Mouse (Mus musculus) intestine, postnatal 0 days (tissue): Measurements from ENCODE around the gene Cebpa. TPM values are rescaled to one million over a fixed set of nuclear protein-coding genes. Genes with fewer than 3 reads are reported as not detected.

ENCODE experiments used
- ATAC-seq: fragments of 200-750 bp; cut with Nextera tagmentation; 2 replicates; pipeline ENCODE4 v1.8.0; 2017; ENCODE audit warnings: mild to moderate bottlenecking, moderate TSS enrichment, moderate library complexity
- H3K27ac ChIP-seq: fragments of 300-500 bp; sonication (generic); 2 replicates; pipeline ENCODE4 v1.5.1; 2014; ENCODE audit warnings: mild to moderate bottlenecking, low read depth, low read length, moderate library complexity
- H3K27me3 ChIP-seq: fragments of 300-500 bp; sonication (generic); replicated peaks from 2 replicates; pipeline ENCODE4 v1.6.1; 2014; ENCODE audit warnings: low read length, mixed read lengths; ENCODE audit not compliant: control insufficient read depth, insufficient read depth
- H3K36me3 ChIP-seq: fragments of 300-500 bp; sonication (generic); 2 replicates; pipeline ENCODE4 v1.6.1; 2014; ENCODE audit warnings: mild to moderate bottlenecking, moderate library complexity; ENCODE audit not compliant: control insufficient read depth, insufficient read depth
- H3K4me1 ChIP-seq: fragments of 300-500 bp; sonication (generic); replicated peaks from 2 replicates; pipeline ENCODE4 v1.6.1; 2014; ENCODE audit warnings: antibody characterized with exemption, low read length, mixed read lengths; ENCODE audit not compliant: control insufficient read depth, insufficient read depth
- H3K4me2 ChIP-seq: fragments of 300-500 bp; sonication (generic); replicated peaks from 2 replicates; pipeline ENCODE4 v1.6.1; 2014; ENCODE audit warnings: low read depth, mild to moderate bottlenecking, moderate library complexity
- H3K4me3 ChIP-seq: fragments of 300-500 bp; sonication (generic); 2 replicates; pipeline ENCODE4 v1.5.1; 2014; ENCODE audit warnings: low read depth, low read length
- H3K9ac ChIP-seq: fragments of 300-500 bp; sonication (generic); 2 replicates; pipeline ENCODE4 v1.6.1; 2014; ENCODE audit warnings: mild to moderate bottlenecking, low read depth, low read length
- H3K9me3 ChIP-seq: fragments of 300-500 bp; sonication (generic); 2 replicates; pipeline ENCODE4 v1.6.1; 2016; ENCODE audit warnings: mixed run types; ENCODE audit not compliant: control insufficient read depth
- CTCF ChIP-seq: sonication (generic); IDR thresholded peaks from 2 replicates; pipeline ENCODE4 v1.5.1; 2016; ENCODE audit warnings: low read depth, mild to moderate bottlenecking, control low read depth, antibody characterized with exemption, moderate library complexity
- WGBS: fragments of 180-500 bp; shearing (Covaris S2); extraction: QIAGEN DNeasy Blood & Tissue Kit; methylation state at CpG from one replicate; pipeline ENCODE4 v1.1.7; 2014; 5-methylcytosine and 5-hydroxymethylcytosine counted together
- polyA plus RNA-seq: library from polyadenylated mRNA; unstranded; fragments of >200 nt; fragmentation: Nextera tagmentation; extraction: Ambion mirVana; gene quantifications from 2 replicates; pipeline ENCODE4 v1.2.1, GENCODE M21; 2015

The Cebpa gene
- polyA plus RNA-seq, 1 experiment from 2014 or later, result 25.1 TPM

DNA sequence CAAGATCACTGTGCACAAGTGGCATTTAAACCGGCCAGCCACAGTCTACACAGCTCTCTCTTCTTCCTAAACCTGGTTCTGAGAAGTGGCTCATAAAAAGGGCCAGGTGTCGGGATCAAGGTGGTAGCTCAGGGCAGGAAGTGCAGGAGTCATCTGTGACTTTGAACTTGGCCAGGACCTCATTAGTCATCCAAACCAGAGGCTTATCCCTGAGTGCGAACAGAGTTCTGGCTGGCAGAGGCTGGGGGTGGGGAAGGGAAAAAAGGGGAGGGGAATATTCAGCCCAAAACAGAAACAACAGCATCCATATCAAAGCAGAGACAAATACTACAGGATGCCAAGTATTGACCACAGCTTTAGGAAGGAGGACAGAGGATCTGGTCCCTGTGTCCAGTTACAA is 11.5 kb upstream of the Cebpa start:
- Histone ChIP-seq H3K4me2 (no peak overlapping the region), H3K27ac (peak overlapping the region; percentile 60), H3K36me3 (no peaks in the 10 kb centered on the region), H3K4me3 (no peak overlapping the region), H3K4me1 (no peaks in the 10 kb centered on the region; the same call in 1 of the 2 replicates), H3K27me3 (no peaks in the 10 kb centered on the region), H3K9ac (no peak overlapping the region), H3K9me3 (no peaks in the 10 kb centered on the region)
- 12% methylated on average over 3 of the region's 3 CpGs for WGBS
- peak; percentile 94 for ATAC-seq
- no peak for TF ChIP-seq CTCF

DNA sequence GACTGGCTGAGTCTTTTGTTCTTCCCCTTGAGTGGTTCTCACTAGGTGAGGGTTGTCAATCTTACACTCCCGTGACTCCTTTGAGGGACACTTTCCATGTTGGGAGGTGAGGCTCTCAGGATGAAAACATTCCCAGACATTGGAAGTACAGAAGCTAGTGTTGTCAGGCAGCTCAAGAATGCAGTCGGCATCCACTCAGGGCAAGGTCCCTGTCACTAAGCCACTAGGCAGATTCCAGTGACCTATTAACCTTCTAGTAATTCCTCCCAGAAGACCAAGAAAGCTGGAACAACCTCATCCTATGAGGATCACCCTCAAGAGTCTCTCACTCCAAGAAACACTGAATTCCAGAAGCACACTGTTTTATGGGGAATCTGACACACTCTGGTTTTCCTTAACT is 11.0 kb upstream of the Cebpa start:
- H3K9me3 ChIP-seq, result no peaks in the 10 kb centered on the region
- no peak overlapping the region for H3K4me2 ChIP-seq
- peak overlapping the region; percentile 60; the same call in 1 of the 2 replicates for H3K27ac ChIP-seq
- TF ChIP-seq CTCF, result no peak
- no peaks in the 10 kb centered on the region for H3K27me3 ChIP-seq
- H3K4me1 ChIP-seq, result no peaks in the 10 kb centered on the region; the same call in 1 of the 2 replicates
- no peak overlapping the region for H3K9ac ChIP-seq
- WGBS, result 25% methylated on average over 2 of the region's 2 CpGs
- ATAC-seq, result peak; percentile 24
- no peaks in the 10 kb centered on the region for H3K36me3 ChIP-seq
- H3K4me3 ChIP-seq, result no peak overlapping the region

DNA sequence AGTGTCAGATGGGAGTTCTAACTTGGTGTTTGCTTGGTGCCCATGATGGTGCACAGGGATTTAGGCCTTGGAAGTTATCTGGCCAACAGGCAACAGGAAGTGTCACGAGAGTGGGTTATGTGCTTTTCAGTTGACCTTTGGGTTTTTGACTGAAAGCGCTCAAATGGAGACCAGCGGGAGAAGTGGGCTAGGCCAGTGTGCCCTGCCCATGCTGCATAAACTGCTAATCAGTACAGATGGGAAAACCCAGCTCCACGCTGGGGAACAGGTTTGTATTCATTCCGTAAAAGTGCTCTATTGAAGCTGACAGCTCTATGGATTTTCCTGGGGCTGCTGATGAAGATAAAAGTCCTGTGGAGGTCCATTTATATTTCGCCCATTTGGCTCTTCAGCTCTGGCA is 10.4 kb upstream of the Cebpa start:
- no peak overlapping the region; the same call in 1 of the 2 replicates for H3K9ac ChIP-seq
- no peaks in the 10 kb centered on the region for H3K9me3 ChIP-seq
- peak; percentile 40; the same call in 1 of the 2 replicates for ATAC-seq
- 37% methylated on average over 6 of the region's 6 CpGs for WGBS
- no peak overlapping the region for H3K27ac ChIP-seq
- no peaks in the 10 kb centered on the region for H3K36me3 ChIP-seq
- TF ChIP-seq CTCF, result no peak
- H3K27me3 ChIP-seq, result no peaks in the 10 kb centered on the region
- H3K4me3 ChIP-seq, result no peak overlapping the region
- H3K4me2 ChIP-seq, result no peak overlapping the region
- H3K4me1 ChIP-seq, result peaks cover 3% of the 10 kb centered on the region; the same call in 1 of the 2 replicates

DNA sequence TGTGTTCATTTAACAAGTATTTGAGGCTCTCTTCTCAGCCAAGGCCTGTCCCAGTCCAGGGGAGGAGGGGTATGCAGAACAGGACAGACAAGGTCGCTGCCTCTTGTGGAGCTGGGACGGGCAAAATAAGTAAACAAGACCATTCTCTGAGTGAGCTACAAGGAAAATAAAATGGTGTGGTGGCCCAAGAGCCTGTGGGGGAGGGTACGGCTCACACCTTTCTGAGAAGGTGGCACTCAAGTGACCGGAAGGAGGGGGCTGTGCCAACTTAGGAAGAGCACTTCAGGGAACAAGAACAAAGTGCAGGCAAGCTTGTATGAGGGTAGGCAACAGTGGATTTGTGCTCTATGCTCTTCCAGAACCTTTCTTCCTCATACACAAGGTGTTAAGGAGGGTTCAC is 6.0 kb upstream of the Cebpa start:
- no peak overlapping the region for H3K9ac ChIP-seq
- no peak overlapping the region for H3K27ac ChIP-seq
- TF ChIP-seq CTCF, result no peak
- peaks cover 3% of the 10 kb centered on the region; the same call in 1 of the 2 replicates for H3K4me1 ChIP-seq
- H3K4me3 ChIP-seq, result no peak overlapping the region
- no peak overlapping the region for H3K4me2 ChIP-seq
- H3K9me3 ChIP-seq, result no peaks in the 10 kb centered on the region
- no peaks in the 10 kb centered on the region for H3K36me3 ChIP-seq
- no peaks in the 10 kb centered on the region for H3K27me3 ChIP-seq
- WGBS, result 30% methylated on average over 4 of the region's 4 CpGs
- no peak for ATAC-seq

DNA sequence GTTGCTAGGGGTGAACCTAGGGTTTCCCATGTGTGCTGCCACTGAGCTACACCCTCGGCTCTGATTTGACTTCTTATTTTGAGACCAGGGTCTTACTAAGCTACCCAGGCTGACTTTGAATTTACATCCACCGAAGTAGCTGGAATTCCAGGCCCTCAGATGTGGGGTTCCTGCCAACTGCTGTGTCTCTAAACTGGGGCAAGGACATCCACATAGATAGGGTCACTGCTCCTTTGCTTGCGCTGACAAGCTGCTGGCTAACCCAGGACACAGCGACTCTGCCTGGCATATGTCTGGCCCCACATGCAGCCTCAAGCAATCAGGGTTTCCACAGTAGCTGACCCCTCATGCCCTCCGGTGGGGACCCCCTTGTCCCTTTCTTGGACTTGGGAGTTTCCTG is 5.4 kb upstream of the Cebpa start:
- Histone ChIP-seq H3K9ac (no peak overlapping the region), H3K27me3 (no peaks in the 10 kb centered on the region), H3K4me3 (no peak overlapping the region), H3K4me2 (no peak overlapping the region), H3K9me3 (no peaks in the 10 kb centered on the region), H3K36me3 (no peaks in the 10 kb centered on the region), H3K27ac (no peak overlapping the region), H3K4me1 (peaks cover 3% of the 10 kb centered on the region; the same call in 1 of the 2 replicates)
- no peak for ATAC-seq
- TF ChIP-seq CTCF, result no peak
- 69% methylated on average over 5 of the region's 5 CpGs for WGBS

DNA sequence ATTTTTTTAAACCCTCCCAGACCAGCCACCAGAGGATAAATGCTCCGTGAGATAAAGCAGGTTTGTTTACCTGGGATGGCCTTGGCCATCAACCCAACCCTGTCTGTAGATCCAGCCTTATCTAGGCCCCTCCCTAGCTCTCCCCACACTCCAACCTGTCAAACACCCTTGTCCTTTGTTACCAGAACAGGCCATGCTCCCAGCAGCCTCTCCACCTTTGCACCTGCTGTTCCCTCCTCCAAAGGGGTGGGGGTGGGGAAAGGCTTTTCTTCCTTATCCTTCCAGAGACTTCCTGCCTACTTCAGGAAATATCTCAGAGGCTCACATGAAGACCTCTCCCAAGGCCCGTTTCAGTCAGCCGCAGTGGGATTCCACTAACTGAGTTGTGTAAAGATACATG is 2.6 kb upstream of the Cebpa start:
- Histone ChIP-seq H3K4me2 (peak overlapping the region; percentile 93), H3K4me3 (no peak overlapping the region), H3K36me3 (no peaks in the 10 kb centered on the region; the same call in 1 of the 2 replicates), H3K9me3 (no peaks in the 10 kb centered on the region), H3K27ac (peak overlapping the region; percentile 96), H3K4me1 (0 out of 2 replicates have a peak, but pooled peaks cover 3% of the 10 kb centered on the region), H3K27me3 (no peaks in the 10 kb centered on the region), H3K9ac (no peak overlapping the region)
- WGBS, result 32% methylated on average over 3 of the region's 3 CpGs
- peak; percentile 85 for ATAC-seq
- TF ChIP-seq CTCF, result no peak
